Mouse (Mus musculus) C2C12 (cell line): ENCODE results near the gene Hist2h3c1.

Experiments used
- CEBPB ChIP-seq: IDR thresholded peaks from one replicate; pipeline ENCODE4 v1.6.1; 2011; ENCODE audit warnings: low read depth, mild to moderate bottlenecking, control low read depth, moderate library complexity
- CTCF ChIP-seq: IDR thresholded peaks from one replicate; pipeline ENCODE4 v1.5.1; 2011; ENCODE audit not compliant: control insufficient read depth, insufficient read depth, insufficient read length
- FOSL1 ChIP-seq: IDR thresholded peaks from one replicate; pipeline ENCODE4 v1.8.0; 2011; ENCODE audit warnings: mild to moderate bottlenecking, low read length; ENCODE audit not compliant: poor library complexity, insufficient read depth, severe bottlenecking
- MAX ChIP-seq: IDR thresholded peaks from one replicate; pipeline ENCODE4 v1.6.1; 2011; ENCODE audit warnings: mild to moderate bottlenecking, control low read depth
- MYOD1 ChIP-seq: IDR thresholded peaks from one replicate; pipeline ENCODE4 v1.6.1; 2011; ENCODE audit warnings: low read depth; ENCODE audit not compliant: control insufficient read depth, insufficient read length
- MYOG ChIP-seq: IDR thresholded peaks from one replicate; pipeline ENCODE4 v1.6.1; 2011; ENCODE audit not compliant: control insufficient read depth, insufficient read length; ENCODE audit errors: extremely low read depth
- USF1 ChIP-seq: IDR thresholded peaks from one replicate; pipeline ENCODE4 v1.6.1; 2011; ENCODE audit warnings: low read depth, mild to moderate bottlenecking, control low read depth, moderate library complexity

DNA sequence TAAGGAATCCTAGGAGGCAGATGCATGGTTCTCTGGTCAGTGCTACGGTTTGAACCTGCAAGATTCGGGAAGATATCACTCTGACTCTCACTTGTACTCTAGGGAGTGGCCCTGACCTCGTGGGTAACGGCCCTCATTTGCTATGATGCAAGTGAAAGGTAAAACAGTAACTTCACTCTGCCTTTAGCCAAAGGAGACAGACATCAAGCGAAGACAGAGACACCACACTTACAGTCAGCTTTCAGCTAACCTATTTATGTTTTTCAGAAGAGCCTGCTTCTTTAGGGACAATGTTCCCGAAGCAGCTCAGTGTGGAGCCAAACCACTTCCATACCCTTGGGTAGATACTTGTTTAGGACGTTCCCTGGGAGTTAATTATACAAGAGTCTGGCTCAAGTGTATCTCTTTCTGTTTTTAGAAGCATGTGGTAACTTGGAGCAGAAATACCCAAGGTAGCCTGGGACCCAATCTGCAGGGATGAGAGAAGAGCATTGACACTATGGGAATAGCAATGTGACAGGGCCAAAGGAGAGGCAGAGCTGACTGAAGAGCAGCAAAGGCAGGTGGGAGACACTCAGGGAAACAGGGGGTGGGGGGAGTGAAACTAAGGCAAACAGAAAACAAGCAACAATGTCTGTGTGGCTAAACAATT lies 2.4 kb upstream of the Hist2h3c1 start:
- TF ChIP-seq CTCF (no peak), MAX (no peak), MYOD1 (no peak), MYOG (no peak), USF1 (no peak), CEBPB (no peak), FOSL1 (no peak)
